Mouse (Mus musculus): ENCODE measurements at regions not wholly inside any gene's neighbourhood (a gene's known extent, or its start where the extent isn't known, plus 50 kb on each side); places are given as distances from the start of the nearest gene placed in this dataset.
A peak's percentile ranks its signal among the peaks of the same experiment; 100 is the strongest.

DNA sequence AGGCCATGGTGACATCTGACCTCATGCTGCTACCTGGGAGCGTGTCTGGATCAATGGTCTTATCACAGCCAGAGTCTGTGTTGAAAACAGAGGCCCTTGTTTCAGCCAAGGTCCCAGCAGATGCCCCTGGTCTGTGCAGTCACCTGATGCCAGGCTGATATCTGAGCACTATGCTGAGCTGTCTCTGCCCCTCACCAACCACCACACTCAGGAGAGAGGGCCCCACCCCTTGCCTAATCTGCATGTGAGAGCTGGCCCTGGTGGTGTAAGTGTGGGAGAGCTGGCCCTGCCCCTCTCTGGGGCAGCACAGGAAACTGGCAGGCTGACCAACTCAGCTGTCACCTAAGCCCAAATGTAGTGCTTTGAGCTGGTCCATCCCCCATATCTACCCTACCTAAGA is 210.5 kb upstream of the A1bg start:
- TF ChIP-seq TCF12 (IDR thresholded peaks at IDR 0.05; ENCODE audit: insufficient read depth, poor library complexity, severe bottlenecking) (no peak), E2F4 (IDR thresholded peaks at IDR 0.05; ENCODE audit: insufficient read depth) (no peak), CEBPB (IDR thresholded peaks at IDR 0.05; ENCODE audit: insufficient read depth, poor library complexity, severe bottlenecking) (no peak), POLR2AphosphoS2 (IDR thresholded peaks at IDR 0.05; ENCODE audit: insufficient read length, low read depth) (no peak), USF1 (IDR thresholded peaks at IDR 0.05; ENCODE audit: low read depth) (no peak), POLR2A (IDR thresholded peaks at IDR 0.05; ENCODE audit: insufficient read length, low read depth) (no peak), MAX (IDR thresholded peaks at IDR 0.05; ENCODE audit: low read depth) (no peak), REST (IDR thresholded peaks at IDR 0.05; ENCODE audit: insufficient read depth, insufficient read length) (no peak), MYOD1 (IDR thresholded peaks at IDR 0.05; ENCODE audit: control insufficient read depth in 1 of 3, insufficient read length in 2 of 3, low read depth in 2 of 3) (no peak), MYOG (IDR thresholded peaks at IDR 0.05; ENCODE audit: control insufficient read depth in 1 of 3, insufficient read depth in 1 of 3, insufficient read length in 2 of 3, low read depth in 2 of 3) (no peak), TCF3 (IDR thresholded peaks at IDR 0.05; ENCODE audit: insufficient read length, low read depth) (no peak), SRF (IDR thresholded peaks at IDR 0.05; ENCODE audit: control insufficient read depth, insufficient read length, low read depth) (no peak)
- no peaks in the 10 kb centered on the region for H3K27me3 ChIP-seq (ENCODE audit: control insufficient read depth, insufficient read depth, insufficient read length)

DNA sequence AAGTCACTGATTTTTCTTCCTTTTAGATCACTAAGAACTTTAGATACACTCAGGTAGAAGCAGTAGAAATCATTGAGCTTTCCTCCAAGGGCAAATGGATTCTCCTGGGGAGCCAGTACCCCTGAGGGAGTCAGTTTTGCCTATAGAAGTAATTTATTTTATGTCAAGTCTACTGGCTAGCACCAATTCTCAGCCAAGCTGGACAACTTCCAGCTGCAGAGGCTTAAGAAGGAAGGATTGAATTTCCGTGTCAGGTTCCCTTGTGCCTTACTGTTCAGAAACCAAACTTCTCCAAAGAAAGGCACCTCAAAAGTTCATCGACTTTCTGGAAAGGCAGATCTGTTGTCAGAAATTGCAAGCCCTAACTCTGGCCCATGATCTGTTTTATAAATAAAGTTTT is 205.2 kb upstream of the A1bg start:
- Histone ChIP-seq H3K4me3 (no peak overlapping the region), H3K79me2 (ENCODE audit: control insufficient read depth, insufficient read depth) (no peaks in the 10 kb centered on the region), H3K4me2 (ENCODE audit: low read depth) (no peak overlapping the region), H3K36me3 (ENCODE audit: control insufficient read depth, insufficient read depth) (no peaks in the 10 kb centered on the region), H3ac (ENCODE audit: control insufficient read depth, insufficient read length) (no peak overlapping the region), H3K27me3 (ENCODE audit: control insufficient read depth, insufficient read depth, insufficient read length) (no peaks in the 10 kb centered on the region)
- TF ChIP-seq TCF12 (IDR thresholded peaks at IDR 0.05; ENCODE audit: insufficient read depth, poor library complexity, severe bottlenecking) (no peak), POLR2A (IDR thresholded peaks at IDR 0.05; ENCODE audit: insufficient read length, low read depth) (no peak), POLR2AphosphoS2 (IDR thresholded peaks at IDR 0.05; ENCODE audit: insufficient read length, low read depth) (no peak), MYOD1 (IDR thresholded peaks at IDR 0.05; ENCODE audit: control insufficient read depth in 1 of 3, insufficient read length in 2 of 3, low read depth in 2 of 3) (no peak)

More for the DNA sequence above, 210.5 kb upstream of the A1bg start:
- H3K79me2 ChIP-seq (ENCODE audit: control insufficient read depth, insufficient read depth), result no peaks in the 10 kb centered on the region
- no peak overlapping the region for H3ac ChIP-seq (ENCODE audit: control insufficient read depth, insufficient read length)
- no peaks in the 10 kb centered on the region for H3K36me3 ChIP-seq (ENCODE audit: control insufficient read depth, insufficient read depth)
- no peak overlapping the region for H3K4me2 ChIP-seq (ENCODE audit: low read depth)
- H3K4me3 ChIP-seq, result no peak overlapping the region

DNA sequence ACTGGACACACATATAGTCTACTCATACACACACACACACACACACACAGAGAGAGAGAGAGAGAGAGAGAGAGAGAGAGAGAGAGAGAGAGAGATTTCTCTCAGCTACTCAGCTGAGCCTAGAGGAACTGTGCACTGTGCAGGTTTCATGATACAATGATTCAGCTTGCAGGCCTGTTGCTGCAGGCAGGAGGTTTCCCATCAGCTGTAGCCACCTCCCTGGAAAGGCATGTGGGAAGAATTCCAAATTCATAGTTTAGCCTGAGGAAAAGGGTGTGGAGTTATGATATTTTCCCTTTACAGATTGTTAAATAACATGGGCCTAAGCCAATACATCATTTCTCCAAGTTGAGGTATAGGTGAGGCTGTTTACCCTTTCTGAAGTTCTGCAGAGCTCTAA is 204.3 kb upstream of the A1bg start:
- H3K4me2 ChIP-seq (ENCODE audit: low read depth), result no peak overlapping the region
- H3K36me3 ChIP-seq (ENCODE audit: control insufficient read depth, insufficient read depth), result no peaks in the 10 kb centered on the region
- H3K27me3 ChIP-seq (ENCODE audit: control insufficient read depth, insufficient read depth, insufficient read length), result no peaks in the 10 kb centered on the region
- no peaks in the 10 kb centered on the region for H3K79me2 ChIP-seq (ENCODE audit: control insufficient read depth, insufficient read depth)
- TF ChIP-seq USF1 (IDR thresholded peaks at IDR 0.05; ENCODE audit: low read depth) (no peak), POLR2A (IDR thresholded peaks at IDR 0.05; ENCODE audit: insufficient read length, low read depth) (no peak), REST (IDR thresholded peaks at IDR 0.05; ENCODE audit: insufficient read depth, insufficient read length) (no peak), POLR2AphosphoS2 (IDR thresholded peaks at IDR 0.05; ENCODE audit: insufficient read length, low read depth) (no peak), MYOG (IDR thresholded peaks at IDR 0.05; ENCODE audit: control insufficient read depth in 1 of 3, insufficient read depth in 1 of 3, insufficient read length in 2 of 3, low read depth in 2 of 3) (peak in 2 of 3 experiments; percentile 47 to 51), SRF (IDR thresholded peaks at IDR 0.05; ENCODE audit: control insufficient read depth, insufficient read length, low read depth) (no peak), MYOD1 (IDR thresholded peaks at IDR 0.05; ENCODE audit: control insufficient read depth in 1 of 3, insufficient read length in 2 of 3, low read depth in 2 of 3) (peak in 1 of 3 experiments; percentile 51), CEBPB (IDR thresholded peaks at IDR 0.05; ENCODE audit: insufficient read depth, poor library complexity, severe bottlenecking) (0 out of 2 replicates have a peak, but pooled peaks have one; percentile 19), E2F4 (IDR thresholded peaks at IDR 0.05; ENCODE audit: insufficient read depth) (no peak), MAX (IDR thresholded peaks at IDR 0.05; ENCODE audit: low read depth) (no peak), TCF12 (IDR thresholded peaks at IDR 0.05; ENCODE audit: insufficient read depth, poor library complexity, severe bottlenecking) (no peak), TCF3 (IDR thresholded peaks at IDR 0.05; ENCODE audit: insufficient read length, low read depth) (no peak)
- no peak overlapping the region for H3K4me3 ChIP-seq
- no peak overlapping the region for H3ac ChIP-seq (ENCODE audit: control insufficient read depth, insufficient read length)

DNA sequence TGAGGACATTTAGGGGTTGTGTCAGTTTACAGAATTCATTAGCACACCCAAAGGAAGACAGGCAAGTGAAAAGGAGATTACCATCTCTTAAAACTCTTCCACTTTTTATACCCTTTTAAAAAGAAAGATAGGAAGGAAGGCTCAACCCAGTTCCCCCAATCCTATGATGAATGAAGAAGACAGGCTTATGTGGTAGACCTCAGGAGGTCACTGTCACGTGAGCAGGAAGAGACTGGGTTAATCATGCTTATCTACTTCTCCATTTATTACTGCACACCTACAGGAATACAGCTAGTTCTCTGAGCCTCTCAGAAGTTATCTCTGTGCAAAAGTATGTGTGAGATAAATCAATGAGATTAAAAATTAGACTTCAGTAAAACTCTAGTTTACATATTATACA is 194.1 kb upstream of the A1bg start:
- TF ChIP-seq USF1 (IDR thresholded peaks at IDR 0.05; ENCODE audit: low read depth) (no peak), E2F4 (IDR thresholded peaks at IDR 0.05; ENCODE audit: insufficient read depth) (no peak), POLR2A (IDR thresholded peaks at IDR 0.05; ENCODE audit: insufficient read length, low read depth) (no peak), CEBPB (IDR thresholded peaks at IDR 0.05; ENCODE audit: insufficient read depth, poor library complexity, severe bottlenecking) (no peak), TCF12 (IDR thresholded peaks at IDR 0.05; ENCODE audit: insufficient read depth, poor library complexity, severe bottlenecking) (no peak), REST (IDR thresholded peaks at IDR 0.05; ENCODE audit: insufficient read depth, insufficient read length) (no peak), TCF3 (IDR thresholded peaks at IDR 0.05; ENCODE audit: insufficient read length, low read depth) (no peak), MAX (IDR thresholded peaks at IDR 0.05; ENCODE audit: low read depth) (no peak), POLR2AphosphoS2 (IDR thresholded peaks at IDR 0.05; ENCODE audit: insufficient read length, low read depth) (no peak), MYOD1 (IDR thresholded peaks at IDR 0.05; ENCODE audit: control insufficient read depth in 1 of 3, insufficient read length in 2 of 3, low read depth in 2 of 3) (no peak), MYOG (IDR thresholded peaks at IDR 0.05; ENCODE audit: control insufficient read depth in 1 of 3, insufficient read depth in 1 of 3, insufficient read length in 2 of 3, low read depth in 2 of 3) (no peak), SRF (IDR thresholded peaks at IDR 0.05; ENCODE audit: control insufficient read depth, insufficient read length, low read depth) (no peak)
- Histone ChIP-seq H3K4me2 (ENCODE audit: low read depth) (no peak overlapping the region), H3K27me3 (ENCODE audit: control insufficient read depth, insufficient read depth, insufficient read length) (no peaks in the 10 kb centered on the region), H3K4me3 (no peak overlapping the region), H3ac (ENCODE audit: control insufficient read depth, insufficient read length) (no peak overlapping the region), H3K36me3 (ENCODE audit: control insufficient read depth, insufficient read depth) (no peaks in the 10 kb centered on the region), H3K79me2 (ENCODE audit: control insufficient read depth, insufficient read depth) (no peaks in the 10 kb centered on the region)

Measured in myocyte (in vitro differentiated cells).